Mouse (Mus musculus) B cell, adult 67 days (primary cell): ENCODE data around the gene E330014E10Rik. TPM values are rescaled to one million over a fixed set of nuclear protein-coding genes. Genes with fewer than 3 reads are reported as not detected.

Experiments
- total RNA-seq, 2 experiments: library from RNA; stranded (reverse); gene quantifications; 4 replicates each; pipeline ENCODE4 v1.2.4; 2023

The E330014E10Rik gene
- total RNA-seq: not detected

GRCm38 (mm10) chr5:95775690-95776089, at the start of gene E330014E10Rik:
TSS of gene E330014E10Rik (plus strand) at chr5:95775990.

GRCm38 (mm10) chr5:95736073-95736472, 39.7 kb upstream of the E330014E10Rik start, which contains the start of gene Gm7978:
TSS of gene Gm7978 (minus strand) at chr5:95736173.

GRCm38 (mm10) chr5:95741714-95742113, 34.1 kb upstream of the E330014E10Rik start, which contains the start of gene Gm7982:
TSS of gene Gm7982 (plus strand) at chr5:95742014.

Other genes starting within 250 kb of the E330014E10Rik start
- gene Gm7971, start 181.1 kb upstream of the E330014E10Rik start, total RNA-seq: not detected
- not detected for gene Gm7978, start 39.8 kb upstream of the E330014E10Rik start, total RNA-seq
- not detected for gene Gm7982, start 34.0 kb upstream of the E330014E10Rik start, total RNA-seq
- not detected for gene Cxcl13, start 181.0 kb downstream of the E330014E10Rik start, total RNA-seq